In the genomic region with DNA sequence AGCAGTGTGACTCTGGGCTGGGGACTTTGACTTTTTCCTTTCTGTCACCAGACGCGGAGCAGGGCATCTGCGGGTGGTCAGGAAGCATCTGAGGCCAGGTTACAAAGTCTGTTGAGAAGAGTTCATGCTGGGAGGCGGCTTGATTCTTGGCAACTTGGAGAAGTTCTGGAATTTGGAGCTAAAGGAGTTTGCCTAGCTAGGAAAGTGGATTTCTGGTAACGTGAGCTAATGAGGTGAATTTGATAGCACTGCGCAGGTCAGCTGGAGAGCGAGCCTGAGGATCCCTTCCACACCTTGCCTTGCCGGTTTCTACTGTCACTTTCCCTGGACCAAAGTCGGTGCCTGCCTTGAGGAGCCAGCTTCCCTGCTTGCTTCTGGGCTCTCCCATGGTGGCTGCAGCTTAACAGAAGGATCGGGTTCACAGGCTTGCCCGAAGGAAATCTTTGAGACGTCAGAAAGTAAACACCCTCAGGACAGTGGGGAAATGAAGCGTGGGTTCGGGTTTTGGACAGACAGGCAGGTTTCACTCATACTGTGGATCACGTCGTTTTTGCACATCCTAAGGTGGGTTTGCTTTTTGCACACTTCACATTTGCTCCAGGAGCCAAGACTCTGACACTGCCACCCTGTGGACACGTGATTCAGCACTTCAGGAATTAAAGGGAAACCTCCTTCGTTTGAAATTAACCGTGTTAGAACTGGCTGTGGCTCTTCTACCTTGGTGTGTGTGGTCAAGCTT, we compare ENCODE assay signal across 7 mouse cellular contexts. TPM values are rescaled to one million over a fixed set of nuclear protein-coding genes. Genes with fewer than 3 reads are reported as not detected.
DNase-seq lines count a peak whose midpoint lies in the region; ATAC-seq and TF ChIP-seq lines count a peak whose summit lies in the region.

No protein-coding gene starts in this region.

- no peak overlapping the region for H3K27ac ChIP-seq in ES-E14 (ENCODE audit: insufficient read depth, low read depth, low read length, poor library complexity, severe bottlenecking)
- 0 out of 2 replicates have a peak overlapping the region, but pooled peaks have one; percentile 28 for H3K27ac ChIP-seq in heart, embryonic 12.5 days (ENCODE audit: poor library complexity, severe bottlenecking)
- H3K27ac ChIP-seq in kidney, embryonic 16.5 days (ENCODE audit: low read length): peak overlapping the region; percentile 65

- peak; percentile 60; the same call in 1 of the 2 replicates for ATAC-seq in heart, embryonic 12.5 days (ENCODE audit: insufficient number of reproducible peaks, low FRiP score)
- ATAC-seq in kidney, embryonic 16.5 days (ENCODE audit: low FRiP score, low TSS enrichment): peak; percentile 52

- peak overlapping the region; percentile 29 to 46 for H3K4me3 ChIP-seq in ES-E14 (ENCODE audit: insufficient read depth in 1 of 2, low read depth in 1 of 2, low read length in 2 of 2, poor library complexity in 1 of 2, severe bottlenecking in 1 of 2)
- peak overlapping the region; percentile 56 for H3K4me3 ChIP-seq in heart, embryonic 12.5 days
- H3K4me3 ChIP-seq in kidney, embryonic 16.5 days (ENCODE audit: low read length): peak overlapping the region; percentile 47

- no peaks in the 10 kb centered on the region for H3K9me3 ChIP-seq in ES-E14 (ENCODE audit: control insufficient read depth, insufficient read depth, low read depth, low read length)
- H3K9me3 ChIP-seq in heart, embryonic 12.5 days (replicated peaks): no peaks in the 10 kb centered on the region
- no peaks in the 10 kb centered on the region for H3K9me3 ChIP-seq in kidney, embryonic 16.5 days (ENCODE audit: low read length)

- in situ Hi-C loops in ES-E14 (cut with MboI; ENCODE audit: low sequenced_read_pairs in 2 of 2, unreplicated experiment in 2 of 2): no loop called here

- DNase-seq in 416B (ENCODE audit: low read depth): peak; percentile 67
- DNase-seq in ES-E14 (ENCODE audit: low read depth, low spot score): no peak
- peak; percentile 67 to 75 for DNase-seq in cerebellum, postnatal 36 days
- peak; percentile 47 for DNase-seq in lung, postnatal 10 days
- DNase-seq in skeletal muscle tissue, adult 2 months (ENCODE audit: low read depth, low spot score): peak; percentile 39

- no peaks in the 10 kb centered on the region for H3K27me3 ChIP-seq in heart, embryonic 12.5 days (replicated peaks)
- no peaks in the 10 kb centered on the region for H3K27me3 ChIP-seq in kidney, embryonic 16.5 days (ENCODE audit: insufficient read depth, low read length)

- no peak overlapping the region for H3K9ac ChIP-seq in ES-E14 (ENCODE audit: insufficient read depth, low read depth, low read length, poor library complexity, severe bottlenecking)
- peak overlapping the region; percentile 57 for H3K9ac ChIP-seq in heart, embryonic 12.5 days
- peak overlapping the region; percentile 60 for H3K9ac ChIP-seq in kidney, embryonic 16.5 days (replicated peaks; ENCODE audit: low read length)

- WGBS in heart, embryonic 12.5 days: 2% methylated on average over 19 of the region's 19 CpGs
- WGBS in kidney, embryonic 16.5 days: 3% methylated on average over 19 of the region's 19 CpGs

- peak overlapping the region; percentile 85 for H3K4me2 ChIP-seq in heart, embryonic 12.5 days
- H3K4me2 ChIP-seq in kidney, embryonic 16.5 days (replicated peaks; ENCODE audit: low read depth, low read length): peak overlapping the region; percentile 70

- H3K4me1 ChIP-seq in ES-E14 (ENCODE audit: control insufficient read depth in 2 of 2, insufficient read depth in 2 of 2, low read length in 2 of 2, poor library complexity in 1 of 2): peaks cover 7 to 16% of the 10 kb centered on the region in 2 experiments; a peak in 2 of 4 replicates
- peaks cover 41% of the 10 kb centered on the region for H3K4me1 ChIP-seq in heart, embryonic 12.5 days (replicated peaks)
- peaks cover 39% of the 10 kb centered on the region for H3K4me1 ChIP-seq in kidney, embryonic 16.5 days (ENCODE audit: insufficient read depth, low read length)

- no peaks in the 10 kb centered on the region for H3K36me3 ChIP-seq in ES-E14 (ENCODE audit: control insufficient read depth, insufficient read depth, low read length, poor library complexity, severe bottlenecking)
- H3K36me3 ChIP-seq in heart, embryonic 12.5 days: peaks cover 6% of the 10 kb centered on the region
- H3K36me3 ChIP-seq in kidney, embryonic 16.5 days (ENCODE audit: insufficient read depth, low read length): 0 out of 2 replicates have a peak, but pooled peaks cover 6% of the 10 kb centered on the region

TF ChIP-seq in ES-E14, 5 proteins besides CTCF, POLR2A, EP300 and RAD21:
- TF ChIP-seq ZNF384 (IDR thresholded peaks at IDR 0.05; ENCODE audit: low read depth, low read length) (no peak), HCFC1 (IDR thresholded peaks at IDR 0.05; ENCODE audit: borderline replicate concordance, insufficient read depth, low read length) (no peak), MAFK (IDR thresholded peaks at IDR 0.05; ENCODE audit: insufficient read depth, low read depth, low read length) (no peak), CHD2 (IDR thresholded peaks at IDR 0.05; ENCODE audit: low read depth, low read length) (no peak), ZC3H11A (IDR thresholded peaks at IDR 0.05; ENCODE audit: borderline replicate concordance, low read depth, low read length) (no peak)

RNA-seq across cellular contexts. Expression of gene Wbp4, which starts 5.8 kb away (rescaled TPM):
- total RNA-seq in ES-E14 (2012; rRNA removed): 13.3 and 16.4 TPM in 2 replicates
- 29.5 and 30.6 TPM in 2 replicates for polyA plus RNA-seq in heart, embryonic 12.5 days (2016; fragmentation: Nextera tagmentation; extraction: Ambion mirVana)
- 37.0 and 39.1 TPM in 2 replicates for polyA plus RNA-seq in kidney, embryonic 16.5 days (2015; fragmentation: Nextera tagmentation; extraction: Ambion mirVana)

RNA-seq across cellular contexts. Expression of gene Elf1, which starts 6.2 kb away (rescaled TPM):
- 4.4 and 5.3 TPM in 2 replicates for total RNA-seq in ES-E14 (2012; rRNA removed)
- 10.5 and 11.0 TPM in 2 replicates for polyA plus RNA-seq in heart, embryonic 12.5 days (2016; fragmentation: Nextera tagmentation; extraction: Ambion mirVana)
- polyA plus RNA-seq in kidney, embryonic 16.5 days (2015; fragmentation: Nextera tagmentation; extraction: Ambion mirVana): 10.2 and 10.3 TPM in 2 replicates

RNA-seq across cellular contexts. Expression of gene Kbtbd6, which starts 35.5 kb away (rescaled TPM):
- total RNA-seq in ES-E14 (2012; rRNA removed): 2.1 and 3.9 TPM in 2 replicates
- 2.0 and 2.9 TPM in 2 replicates for polyA plus RNA-seq in heart, embryonic 12.5 days (2016; fragmentation: Nextera tagmentation; extraction: Ambion mirVana)
- polyA plus RNA-seq in kidney, embryonic 16.5 days (2015; fragmentation: Nextera tagmentation; extraction: Ambion mirVana): 3.1 and 4.0 TPM in 2 replicates
